Mouse (Mus musculus) heart, adult 2 months (tissue): ENCODE measurements around the gene Rnf130.

Experiments
- CTCF ChIP-seq: fragments of 200-600 bp; IDR thresholded peaks from 2 replicates; pipeline ENCODE4 v1.8.1; 2022; ENCODE audit warnings: antibody characterized with exemption, mild to moderate bottlenecking, moderate library complexity
- POLR2A ChIP-seq: fragments of 200-500 bp; IDR thresholded peaks from 2 replicates; pipeline ENCODE4 v1.6.1; 2011; ENCODE audit warnings: mild to moderate bottlenecking, low read depth, low read length, control low read depth; ENCODE audit not compliant: insufficient read depth

GRCm38 (mm10) chr11:50022085-50022484 lies 3.1 kb upstream of the Rnf130 start:
- TF ChIP-seq CTCF (no peak), POLR2A (no peak)
